Mouse (Mus musculus): ENCODE data around the gene Gli1. TPM values are rescaled to one million over a fixed set of nuclear protein-coding genes. Genes with fewer than 3 reads are reported as not detected.
"Not testable (repeated sequence)": the region's sequence is repeated elsewhere in the genome, so short reads cannot be mapped to it uniquely, and the experiment has no call there.

The Gli1 gene
- polyA plus RNA-seq, 1 experiment from 2014 or later = 2.2 TPM

DNA sequence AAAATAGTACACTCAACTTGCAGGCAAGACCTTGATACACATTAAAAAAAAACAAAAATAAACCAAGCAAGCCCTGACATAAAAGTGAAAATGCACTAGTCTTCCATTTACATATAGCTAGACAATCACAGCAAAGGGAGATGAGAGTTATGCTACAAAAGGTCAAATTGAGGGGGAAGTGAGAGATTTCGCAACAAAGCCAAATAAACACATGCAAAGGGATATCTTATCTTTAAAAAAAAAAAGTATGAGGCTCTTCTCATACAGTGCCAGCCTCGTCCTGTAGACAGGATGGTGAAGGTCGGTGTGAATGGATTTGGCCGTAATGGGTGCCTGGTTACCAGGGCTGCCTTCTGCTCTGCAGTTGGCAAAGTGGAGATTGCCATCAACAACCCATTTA is 28.9 kb downstream of the Gli1 start:
- Histone ChIP-seq H3K27me3 (no peaks in the 10 kb centered on the region), H3K9ac (no peak overlapping the region), H3K4me2 (peak overlapping the region; percentile 88; the same call in 1 of the 2 replicates), H3K4me1 (replicated peaks) (peaks cover 11% of the 10 kb centered on the region), H3K27ac (replicated peaks) (no peak overlapping the region), H3K36me3 (peaks cover 16% of the 10 kb centered on the region), H3K4me3 (no peak overlapping the region), H3K9me3 (no peaks in the 10 kb centered on the region)
- WGBS = 71% methylated on average over 4 of the region's 4 CpGs
- no peak for ATAC-seq (ENCODE audit: low read depth)

DNA sequence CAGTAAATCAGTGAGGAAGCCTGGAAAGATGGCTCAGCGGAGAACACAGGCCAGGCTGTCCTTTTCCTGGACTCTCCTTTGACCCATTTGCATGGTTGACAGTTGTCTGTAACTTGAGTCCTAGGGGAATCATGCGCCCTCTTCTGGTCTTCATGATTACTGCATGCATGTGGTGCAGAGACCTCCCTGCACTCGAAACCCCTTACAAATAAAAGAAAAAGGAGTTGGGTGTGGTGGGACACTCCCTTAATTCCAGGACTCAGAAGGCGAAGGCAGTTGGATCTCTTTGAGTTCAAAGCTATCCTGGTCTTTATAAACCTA is 29.5 kb downstream of the Gli1 start:
- peak overlapping the region; percentile 88 for H3K4me2 ChIP-seq
- under 1% methylated on average over 4 of the region's 4 CpGs for WGBS
- H3K9me3 ChIP-seq = no peaks in the 10 kb centered on the region
- H3K27me3 ChIP-seq = no peaks in the 10 kb centered on the region
- peaks cover 11% of the 10 kb centered on the region for H3K4me1 ChIP-seq (replicated peaks)
- H3K4me3 ChIP-seq = peak overlapping the region; percentile 79
- H3K27ac ChIP-seq (replicated peaks) = peak overlapping the region; percentile 78
- H3K9ac ChIP-seq = peak overlapping the region; percentile 89
- H3K36me3 ChIP-seq = peaks cover 21% of the 10 kb centered on the region
- ATAC-seq (ENCODE audit: low read depth) = peak; percentile 52

DNA sequence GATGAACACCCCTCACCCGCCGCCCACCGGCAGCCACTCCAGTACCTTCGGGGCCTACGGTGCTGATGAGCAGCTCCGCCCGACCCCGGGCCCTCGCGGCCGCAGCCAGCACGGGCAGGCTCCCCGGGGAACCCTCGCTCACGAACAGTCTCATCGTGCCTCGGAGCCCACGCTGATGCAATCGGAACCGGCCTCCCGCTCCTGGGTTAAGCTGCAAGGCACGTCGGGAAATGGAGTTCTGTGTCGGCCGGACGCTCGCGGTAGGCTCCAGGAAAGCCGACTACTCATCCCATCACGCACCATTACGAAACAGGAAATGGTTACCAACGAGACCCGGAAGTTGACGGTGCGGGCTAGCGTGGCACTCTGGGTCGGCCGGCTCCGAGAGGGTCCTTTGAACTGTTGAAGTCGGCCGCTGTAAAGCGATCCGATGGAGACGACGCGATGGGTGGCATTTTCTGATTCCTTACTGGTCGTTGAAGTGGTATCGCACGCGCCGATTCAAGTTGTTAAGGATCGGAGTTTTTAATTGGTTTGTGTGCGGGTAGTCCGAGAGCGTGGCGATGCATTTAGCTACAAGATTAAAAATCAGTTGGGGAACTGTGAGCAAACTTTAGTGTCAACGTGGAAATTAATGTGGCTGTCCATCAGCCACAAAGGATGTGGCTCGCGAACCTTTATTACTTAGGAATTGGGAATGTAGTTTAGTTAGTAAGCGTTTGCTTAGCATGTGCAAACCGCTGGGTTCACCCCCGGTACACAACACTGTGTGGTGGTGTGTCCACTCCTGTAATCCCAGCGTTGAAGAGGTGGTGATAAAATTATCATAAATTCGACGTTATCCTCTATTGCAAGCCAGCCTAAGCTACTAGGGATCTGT is 30.1 kb downstream of the Gli1 start, which contains the start of gene Mars:
Gene Mars (minus strand): TSS at position 311 of the 880 bp plus-strand sequence.
- WGBS = under 1% methylated on average over 65 of the region's 65 CpGs

DNA sequence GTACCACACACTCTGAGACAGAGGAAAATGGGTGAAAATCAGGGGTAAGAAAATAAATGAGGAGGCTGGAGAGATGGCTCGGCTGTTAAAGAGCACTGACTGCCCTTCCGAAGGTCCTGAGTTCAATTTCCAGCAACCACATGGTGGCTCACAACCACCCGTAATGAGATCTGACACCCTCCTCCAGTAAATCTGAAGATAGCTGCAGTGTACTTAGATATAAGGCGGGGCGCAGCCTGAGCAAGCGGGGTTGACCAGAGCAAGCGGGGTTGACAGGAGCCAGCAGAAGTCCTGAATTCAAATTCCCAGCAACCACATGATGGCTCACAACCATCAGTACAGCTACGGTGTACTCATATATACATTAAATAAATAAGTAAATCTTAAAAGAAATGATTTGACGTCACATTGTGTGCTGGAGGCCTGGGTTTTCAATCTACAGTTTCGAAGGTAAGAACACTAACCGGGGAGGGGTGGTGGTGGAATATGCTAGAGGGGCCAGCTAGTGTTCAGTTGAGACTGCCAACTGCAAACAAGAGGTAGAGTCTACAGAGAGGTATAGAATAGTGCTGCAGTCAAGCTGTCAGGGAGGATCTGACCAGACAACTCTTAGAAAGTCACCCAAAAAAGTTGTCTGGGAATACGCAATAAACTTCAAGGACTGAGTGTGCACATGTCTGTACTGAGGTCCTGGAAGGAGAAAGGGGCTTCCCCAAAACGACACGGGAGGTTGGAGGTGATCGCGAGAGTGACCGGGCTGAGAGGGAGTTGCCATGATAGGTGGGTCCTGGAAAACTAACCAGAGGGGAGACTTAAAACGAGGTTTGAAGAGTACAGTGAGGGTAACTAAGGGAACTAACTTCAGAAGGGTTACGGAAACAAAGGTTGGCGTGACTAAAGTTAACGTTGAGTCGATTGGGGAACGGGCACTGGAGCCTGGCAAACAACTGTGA is 31.0 kb downstream of the Gli1 start:
- H3K9me3 ChIP-seq = no peaks in the 10 kb centered on the region
- ATAC-seq (ENCODE audit: low read depth) = peak; percentile 37
- 38% methylated on average over 23 of the region's 23 CpGs for WGBS
- H3K27me3 ChIP-seq = no peaks in the 10 kb centered on the region
- H3K27ac ChIP-seq (replicated peaks) = peak overlapping the region; percentile 78
- peaks cover 36% of the 10 kb centered on the region for H3K36me3 ChIP-seq
- peaks cover 11% of the 10 kb centered on the region for H3K4me1 ChIP-seq (replicated peaks)
- peak overlapping the region; percentile 88 for H3K4me2 ChIP-seq
- peak overlapping the region; percentile 79 for H3K4me3 ChIP-seq
- peak overlapping the region; percentile 89 for H3K9ac ChIP-seq

More for the DNA sequence above, 30.1 kb downstream of the Gli1 start, which contains the start of gene Mars:
- no peaks in the 10 kb centered on the region for H3K27me3 ChIP-seq
- peak; percentile 97 for ATAC-seq (ENCODE audit: low read depth)
- peaks cover 27% of the 10 kb centered on the region for H3K36me3 ChIP-seq
- peak within 1 kb of the TSS; percentile 89 for H3K9ac ChIP-seq
- no peaks in the 10 kb centered on the region for H3K9me3 ChIP-seq
- peak within 1 kb of the TSS; percentile 88 for H3K4me2 ChIP-seq
- peak within 1 kb of the TSS; percentile 78 for H3K27ac ChIP-seq (replicated peaks)
- peak within 1 kb of the TSS; percentile 79 for H3K4me3 ChIP-seq
- peaks cover 11% of the 10 kb centered on the region for H3K4me1 ChIP-seq (replicated peaks)

- H3K4me2 ChIP-seq; H3K27me3 ChIP-seq; H3K27ac ChIP-seq (replicated peaks); ATAC-seq (ENCODE audit: low read depth); H3K4me3 ChIP-seq; H3K9me3 ChIP-seq; H3K9ac ChIP-seq: not testable (repeated sequence)
- peaks cover 53% of the 10 kb centered on the region for H3K36me3 ChIP-seq
- WGBS = 85% methylated on average over 3 of the region's 3 CpGs
- peaks cover 11% of the 10 kb centered on the region for H3K4me1 ChIP-seq (replicated peaks)
Measured at GRCm38 (mm10) chr10:127309167-127309566, 32.6 kb downstream of the Gli1 start.

DNA sequence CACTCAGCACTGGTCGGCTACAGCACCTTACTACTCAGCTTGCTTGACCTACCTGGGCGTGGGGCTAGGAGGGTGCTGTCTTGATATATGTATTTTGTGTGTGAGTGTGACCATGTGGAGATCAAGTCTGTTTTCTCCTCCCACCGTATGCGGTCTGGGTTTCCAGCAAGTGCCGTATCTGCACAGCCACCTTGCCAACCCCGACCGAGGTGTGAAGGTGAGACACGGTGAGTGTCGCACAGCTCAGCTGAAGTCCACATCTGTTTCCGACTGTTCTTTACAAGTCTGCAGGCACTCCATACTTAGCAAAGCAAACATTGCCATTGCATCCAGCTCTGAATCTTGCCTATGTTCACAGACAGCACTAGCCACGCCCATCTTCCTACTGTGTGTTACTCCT is 38.6 kb downstream of the Gli1 start:
- H3K27me3 ChIP-seq = no peaks in the 10 kb centered on the region
- H3K4me3 ChIP-seq = no peak overlapping the region
- no peak overlapping the region for H3K4me2 ChIP-seq
- WGBS = 90% methylated on average over 11 of the region's 11 CpGs
- H3K9ac ChIP-seq = no peak overlapping the region
- H3K27ac ChIP-seq (replicated peaks) = no peak overlapping the region
- H3K9me3 ChIP-seq = no peaks in the 10 kb centered on the region
- H3K36me3 ChIP-seq = peaks cover 98% of the 10 kb centered on the region
- ATAC-seq (ENCODE audit: low read depth) = no peak
- H3K4me1 ChIP-seq (replicated peaks) = no peaks in the 10 kb centered on the region

DNA sequence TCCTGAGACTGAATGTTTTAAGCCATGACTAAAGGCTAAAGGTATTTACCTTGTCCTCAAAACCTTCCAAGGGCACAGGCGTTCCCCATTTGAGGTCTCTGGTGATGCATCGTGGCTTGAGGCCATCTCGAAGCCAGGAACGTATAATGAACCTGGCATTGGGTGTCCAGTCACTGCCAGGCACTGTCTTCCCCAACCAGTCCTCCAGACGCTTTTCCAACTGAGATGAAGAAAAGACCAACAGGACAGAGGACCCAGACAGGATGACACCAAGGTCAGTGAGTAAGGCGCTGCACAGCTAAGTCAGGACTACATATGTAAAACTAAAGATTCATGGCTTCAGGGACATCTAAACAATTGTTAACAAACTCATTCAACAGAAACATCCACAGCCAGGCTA is 41.4 kb downstream of the Gli1 start:
- Histone ChIP-seq H3K27ac (replicated peaks) (no peak overlapping the region), H3K9me3 (no peaks in the 10 kb centered on the region), H3K4me3 (no peak overlapping the region), H3K9ac (no peak overlapping the region), H3K4me2 (no peak overlapping the region), H3K27me3 (no peaks in the 10 kb centered on the region), H3K36me3 (peaks cover 97% of the 10 kb centered on the region), H3K4me1 (replicated peaks) (no peaks in the 10 kb centered on the region)
- no peak for ATAC-seq (ENCODE audit: low read depth)
- WGBS = 95% methylated on average over 6 of the region's 6 CpGs

- Histone ChIP-seq H3K27me3 (no peaks in the 10 kb centered on the region), H3K4me2 (no peak overlapping the region), H3K36me3 (peaks cover 91% of the 10 kb centered on the region), H3K9ac (no peak overlapping the region), H3K4me3 (no peak overlapping the region), H3K9me3 (no peaks in the 10 kb centered on the region), H3K27ac (replicated peaks) (no peak overlapping the region), H3K4me1 (replicated peaks) (peaks cover 15% of the 10 kb centered on the region)
- ATAC-seq (ENCODE audit: low read depth) = no peak
- 92% methylated on average over 16 of the region's 16 CpGs for whole genome bisulfite sequencing
Measured at GRCm38 (mm10) chr10:127297015-127297871, 44.5 kb downstream of the Gli1 start.

DNA sequence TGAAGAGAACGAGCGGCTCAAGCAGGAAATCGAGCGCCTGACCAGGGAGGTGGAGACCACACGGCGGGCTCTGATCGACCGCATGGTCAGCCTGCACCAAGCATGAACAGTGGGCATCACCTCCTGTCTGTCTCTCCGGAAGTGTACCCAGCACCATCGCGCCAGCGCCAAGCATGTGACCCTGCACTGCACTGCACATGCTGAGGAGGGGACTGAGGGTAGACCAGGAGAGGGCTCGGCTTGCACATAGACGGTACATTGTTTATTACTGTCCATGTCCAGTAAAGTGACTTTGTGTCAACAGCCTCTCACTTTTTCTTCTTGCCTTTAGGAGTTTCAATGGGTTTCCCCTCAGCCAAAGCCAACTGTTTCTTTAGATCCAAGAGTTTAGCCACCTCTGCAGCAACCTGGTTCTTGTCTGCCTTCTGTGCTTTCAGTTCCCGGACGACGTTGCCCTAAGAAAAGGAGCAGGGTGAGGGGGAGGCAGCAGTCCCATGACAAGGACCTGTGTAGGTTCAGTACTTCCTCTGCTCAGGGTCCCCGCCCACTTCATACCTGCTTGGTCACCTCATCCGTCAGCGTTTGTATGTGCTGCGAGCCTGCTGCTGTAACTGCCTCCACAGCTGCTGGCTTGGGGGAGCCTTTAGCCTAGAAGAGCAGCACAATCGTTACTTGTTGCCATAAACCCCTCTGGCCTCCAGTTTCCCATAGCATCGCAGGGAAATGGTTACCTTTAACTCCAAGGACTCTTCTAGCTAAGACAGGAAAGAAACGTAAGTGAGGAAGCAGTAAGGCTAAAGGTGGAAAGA is 45.6 kb downstream of the Gli1 start:
- Histone ChIP-seq H3K36me3 (peaks cover 81% of the 10 kb centered on the region), H3K27ac (replicated peaks) (no peak overlapping the region), H3K27me3 (no peaks in the 10 kb centered on the region), H3K9me3 (no peaks in the 10 kb centered on the region), H3K4me1 (replicated peaks) (peaks cover 26% of the 10 kb centered on the region), H3K4me2 (no peak overlapping the region), H3K9ac (no peak overlapping the region), H3K4me3 (no peak overlapping the region)
- 92% methylated on average over 24 of the region's 24 CpGs for WGBS
- ATAC-seq (ENCODE audit: low read depth) = no peak

DNA sequence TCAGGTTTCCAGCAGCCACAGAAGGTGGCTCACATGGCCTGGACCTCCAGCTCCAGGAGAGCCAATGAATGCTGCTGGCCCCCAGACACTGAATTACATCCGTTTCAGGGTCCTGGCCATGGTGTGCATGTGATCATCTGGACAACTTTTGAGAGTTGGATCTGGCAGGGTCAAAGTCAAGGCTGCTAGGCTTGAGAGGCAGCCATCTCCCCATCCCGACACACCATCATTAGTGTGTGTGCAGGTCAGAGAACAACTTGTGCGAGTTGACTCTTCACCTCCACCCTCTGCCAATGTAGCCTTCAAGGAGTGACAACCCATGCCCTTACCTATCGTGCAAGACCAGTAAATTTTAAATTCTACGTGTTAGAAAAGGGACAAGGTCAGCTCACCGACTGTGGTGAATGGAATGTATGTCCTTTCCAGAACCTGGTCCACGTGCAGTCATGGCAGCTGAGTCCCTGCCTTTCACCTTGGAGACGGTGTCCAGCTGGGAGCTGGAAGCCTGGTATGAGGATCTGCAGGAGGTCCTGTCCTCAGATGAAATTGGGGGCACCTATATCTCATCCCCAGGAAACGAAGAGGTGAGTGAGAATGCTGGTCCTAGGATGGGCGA is 46.8 kb downstream of the Gli1 start:
- no peak for ATAC-seq (ENCODE audit: low read depth)
- WGBS = 91% methylated on average over 10 of the region's 10 CpGs
- no peak overlapping the region for H3K4me3 ChIP-seq

More for the DNA sequence above, 46.8 kb downstream of the Gli1 start:
- H3K9me3 ChIP-seq = no peaks in the 10 kb centered on the region
- H3K4me2 ChIP-seq = no peak overlapping the region
- H3K9ac ChIP-seq = no peak overlapping the region
- peaks cover 28% of the 10 kb centered on the region for H3K4me1 ChIP-seq (replicated peaks)
- H3K27ac ChIP-seq (replicated peaks) = no peak overlapping the region
- no peaks in the 10 kb centered on the region for H3K27me3 ChIP-seq
- H3K36me3 ChIP-seq = peaks cover 69% of the 10 kb centered on the region
